Mouse (Mus musculus): ENCODE measurements at regions not wholly inside any gene's neighbourhood (a gene's known extent, or its start where the extent isn't known, plus 50 kb on each side); places are given as distances from the start of the nearest gene placed in this dataset.

GRCm38 (mm10) chr12:25268323-25268722, 171.4 kb upstream of the Id2 start:
- no peak for TF ChIP-seq POLR2A (IDR thresholded peaks at IDR 0.05; ENCODE audit: insufficient read depth, low read depth, low read length)
- TF ChIP-seq CTCF (IDR thresholded peaks at IDR 0.05), result no peak
- TF ChIP-seq EP300 (IDR thresholded peaks at IDR 0.05; ENCODE audit: insufficient read depth, low read depth, low read length), result no peak
